In the genomic region with DNA sequence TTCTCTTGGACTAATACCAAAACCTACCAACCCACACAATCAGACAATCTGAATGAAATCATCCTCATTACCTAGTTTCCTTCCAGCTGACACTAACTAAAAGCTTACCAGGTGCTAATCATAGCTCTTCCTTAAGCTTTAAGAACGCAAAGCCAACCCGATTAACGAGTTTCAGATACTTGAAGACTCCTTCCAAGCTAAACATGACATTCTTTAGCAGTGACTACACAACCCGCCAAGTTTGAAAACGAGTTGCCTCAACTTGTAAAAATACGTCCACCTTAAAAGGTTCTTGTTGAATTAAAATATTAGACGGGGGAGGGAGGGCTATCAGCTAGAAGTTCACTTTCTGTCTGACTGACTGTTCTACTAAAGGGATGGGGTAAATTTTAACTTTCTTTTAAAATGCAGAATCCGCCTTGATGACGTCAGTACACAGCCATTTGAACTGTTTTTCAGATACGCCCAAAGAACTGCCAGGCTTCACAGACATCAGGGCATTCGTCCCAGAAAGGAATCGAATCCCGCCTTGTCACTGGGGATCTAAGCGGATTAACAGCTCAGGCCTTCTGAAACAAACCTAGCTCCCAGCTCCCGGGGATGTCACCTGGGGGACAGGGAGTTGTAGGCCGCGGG, we compare ENCODE assay signal across 8 mouse cellular contexts. TPM values are rescaled to one million over a fixed set of nuclear protein-coding genes. Genes with fewer than 3 reads are reported as not detected.
DNase-seq lines count a peak whose midpoint lies in the region; ATAC-seq and TF ChIP-seq lines count a peak whose summit lies in the region.

No protein-coding gene starts in this region.

- no peak overlapping the region for H3K27ac ChIP-seq in thymus, adult 2 months (ENCODE audit: control insufficient read depth, insufficient read depth, low read length)
- H3K27ac ChIP-seq in heart, embryonic 16.5 days (ENCODE audit: low read length), result peak overlapping the region; percentile 51
- H3K27ac ChIP-seq in liver, embryonic 16.5 days (ENCODE audit: low read length), result peak overlapping the region; percentile 86

- no peak for TF ChIP-seq POLR2A in thymus, adult 2 months (IDR thresholded peaks at IDR 0.05; ENCODE audit: control insufficient read depth, extremely low read depth, insufficient read depth, low read length, poor library complexity)

- ATAC-seq in heart, embryonic 16.5 days (replicated peaks; ENCODE audit: extremely low read depth, insufficient read depth, low FRiP score), result peak; percentile 42
- ATAC-seq in liver, embryonic 16.5 days (ENCODE audit: low read depth), result peak; percentile 55

- no peaks in the 10 kb centered on the region for H3K4me1 ChIP-seq in thymus, adult 2 months (replicated peaks; ENCODE audit: control insufficient read depth, insufficient read depth, low read length)
- peaks cover 10% of the 10 kb centered on the region for H3K4me1 ChIP-seq in heart, embryonic 16.5 days (ENCODE audit: control insufficient read depth, insufficient read depth, low read length)
- H3K4me1 ChIP-seq in liver, embryonic 16.5 days (ENCODE audit: control insufficient read depth, low read depth, low read length), result peaks cover 5% of the 10 kb centered on the region

- no peaks in the 10 kb centered on the region for H3K9me3 ChIP-seq in heart, embryonic 16.5 days (replicated peaks; ENCODE audit: control insufficient read depth, low read length)
- H3K9me3 ChIP-seq in liver, embryonic 16.5 days (replicated peaks; ENCODE audit: control insufficient read depth, low read length), result no peaks in the 10 kb centered on the region

- DNase-seq in thymus, adult 2 months, result peak; percentile 3
- no peak for DNase-seq in thymus, postnatal 10 days (ENCODE audit: low spot score in 2 of 2)
- DNase-seq in c-Kit-positive CD71-negative TER-119-negative erythroid progenitor cells, embryonic 14.5 days (ENCODE audit: low read depth), result peak; percentile 33
- DNase-seq in skeletal muscle tissue, adult 2 months (ENCODE audit: low read depth, low spot score), result peak; percentile 7
- no peak for DNase-seq in cerebellum, postnatal 4 days (ENCODE audit: low spot score in 2 of 2)
- DNase-seq in adrenal gland, adult (ENCODE audit: inconsistent age in 2 of 2, low spot score in 1 of 2), result no peak

- H3K4me2 ChIP-seq in heart, embryonic 16.5 days (ENCODE audit: low read depth, low read length), result peak overlapping the region; percentile 71
- H3K4me2 ChIP-seq in liver, embryonic 16.5 days (ENCODE audit: low read depth, low read length), result peak overlapping the region; percentile 93

- H3K36me3 ChIP-seq in thymus, adult 2 months (ENCODE audit: control insufficient read depth, insufficient read depth, low read length), result no peaks in the 10 kb centered on the region
- no peaks in the 10 kb centered on the region for H3K36me3 ChIP-seq in heart, embryonic 16.5 days (ENCODE audit: control insufficient read depth, insufficient read depth)
- 0 out of 2 replicates have a peak, but pooled peaks cover 2% of the 10 kb centered on the region for H3K36me3 ChIP-seq in liver, embryonic 16.5 days (ENCODE audit: control insufficient read depth, insufficient read depth)

- H3K4me3 ChIP-seq in thymus, adult 2 months (ENCODE audit: control insufficient read depth, insufficient read depth, low read length), result peak overlapping the region; percentile 90
- H3K4me3 ChIP-seq in heart, embryonic 16.5 days (ENCODE audit: low read length), result peak overlapping the region; percentile 89
- peak overlapping the region; percentile 88 for H3K4me3 ChIP-seq in liver, embryonic 16.5 days (ENCODE audit: low read depth, low read length)

- H3K27me3 ChIP-seq in thymus, adult 2 months (ENCODE audit: control insufficient read depth, insufficient read depth, low read length), result no peaks in the 10 kb centered on the region
- no peaks in the 10 kb centered on the region for H3K27me3 ChIP-seq in heart, embryonic 16.5 days (ENCODE audit: control insufficient read depth, insufficient read depth, low read length)
- no peaks in the 10 kb centered on the region for H3K27me3 ChIP-seq in liver, embryonic 16.5 days (ENCODE audit: control insufficient read depth, insufficient read depth, low read depth, low read length)

- no peak for TF ChIP-seq CTCF in thymus, adult 2 months (IDR thresholded peaks at IDR 0.05; ENCODE audit: borderline replicate concordance, control insufficient read depth, extremely low read depth, insufficient read depth, low read length, poor library complexity)

- peak overlapping the region; percentile 78 for H3K9ac ChIP-seq in heart, embryonic 16.5 days (ENCODE audit: low read length)
- peak overlapping the region; percentile 89 for H3K9ac ChIP-seq in liver, embryonic 16.5 days (ENCODE audit: low read depth, low read length)

- WGBS in thymus, adult 2 months, result 2% methylated on average over 17 of the region's 17 CpGs
- WGBS in heart, embryonic 16.5 days, result under 1% methylated on average over 17 of the region's 17 CpGs
- WGBS in liver, embryonic 16.5 days (ENCODE audit: insufficient replicate concordance), result 2% methylated on average over 17 of the region's 17 CpGs

RNA-seq across cellular contexts. Expression of a gene that starts 0.6 kb away (rescaled TPM):
- polyA plus RNA-seq in thymus, adult 2 months (2012; rRNA removed), result 2.2 and 3.3 TPM in 2 replicates
- 9.0 and 9.6 TPM in 2 replicates for polyA plus RNA-seq in heart, embryonic 16.5 days (2015; fragmentation: Nextera tagmentation; extraction: Ambion mirVana)
- 15.2 and 15.4 TPM in 2 replicates for polyA plus RNA-seq in liver, embryonic 16.5 days (2015; fragmentation: Nextera tagmentation; extraction: Ambion mirVana)

Comparison
In these comparisons a context has a peak if more than half of its experiments do, and no peak if none do; other contexts are left out.
1. DNase-seq: peak in thymus, adult 2 months (single experiment), c-Kit-positive CD71-negative TER-119-negative erythroid progenitor cells, embryonic 14.5 days (single experiment) and skeletal muscle tissue, adult 2 months (single experiment); none in thymus, postnatal 10 days (0 of 2), cerebellum, postnatal 4 days (0 of 2) and adrenal gland, adult (0 of 2).
2. Peak in every context shown above with its lines, with median percentiles within 50 percentile points of each other: H3K4me3 ChIP-seq.